Mouse (Mus musculus): ENCODE data around the gene Mab21l2.

DNA sequence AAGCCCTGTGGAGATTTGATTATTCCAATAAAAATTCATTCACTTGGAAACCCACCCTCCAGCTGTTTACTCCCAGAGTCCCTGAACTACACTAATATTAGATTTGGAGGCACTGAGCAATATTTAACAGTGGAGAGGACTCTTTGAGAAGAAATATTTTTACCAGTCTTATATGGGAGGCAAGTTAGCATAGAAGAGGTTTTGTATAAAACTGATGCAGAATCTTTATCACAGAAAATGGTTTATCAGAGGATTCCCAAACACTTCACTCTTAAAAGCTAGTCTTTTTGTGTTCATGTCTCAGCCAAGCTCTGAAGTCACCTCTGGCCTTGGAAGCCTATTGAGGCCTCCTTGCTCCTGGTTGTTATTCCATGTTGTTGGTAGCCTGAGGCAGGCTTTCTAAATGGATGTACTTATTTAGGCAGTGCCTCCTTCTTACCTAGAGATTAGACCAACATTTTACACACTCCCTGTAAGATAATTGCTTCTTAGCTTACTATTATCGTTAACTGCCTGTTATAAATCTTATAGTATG is 6.5 kb downstream of the Mab21l2 start:
- TF ChIP-seq CTCF (IDR thresholded peaks at IDR 0.05; ENCODE audit: insufficient read depth, low read length) (no peak), POLR2A (IDR thresholded peaks at IDR 0.05; ENCODE audit: borderline replicate concordance, extremely low read depth, low read depth, low read length) (no peak)

Data from lung, adult 2 months (tissue).